Comparison of ENCODE assay signal across 37 mouse cellular contexts in genomic region chr2:113236993-113237392, GRCm38 (mm10). TPM values are rescaled to one million over a fixed set of nuclear protein-coding genes. Genes with fewer than 3 reads are reported as not detected.
"Had no signal": no experiment of that assay in that cellular context is flagged by ENCODE, and none has a peak within 500 bp of the region (broad histone marks: within the 10 kb centered on the region; RNA-seq: fewer than 3 reads in every experiment).

No protein-coding gene starts in this region.

- H3K4me2 ChIP-seq: heart, embryonic 11.5 days; heart, embryonic 13.5 days; heart, embryonic 15.5 days; hindbrain, embryonic 13.5 days; hindbrain, embryonic 15.5 days; kidney, embryonic 15.5 days; limb, embryonic 13.5 days; limb, embryonic 15.5 days; liver, embryonic 12.5 days had no signal

- H3K27ac ChIP-seq: heart, adult 2 months; heart, embryonic 13.5 days; heart, embryonic 15.5 days; hindbrain, embryonic 13.5 days; hindbrain, embryonic 15.5 days; hindbrain, postnatal 0 days; kidney, embryonic 15.5 days; kidney, postnatal 0 days; layer of hippocampus, adult 2 months; limb, embryonic 13.5 days; limb, embryonic 15.5 days; liver, embryonic 12.5 days; liver, embryonic 14.5 days had no signal

- DNase-seq: gastrocnemius, postnatal 14 days; gastrocnemius, postnatal 36 days; heart, adult 2 months; heart, postnatal 14 days; heart, postnatal 36 days; kidney, adult 11 months; kidney, adult 2 months; kidney, adult 9 months; kidney, postnatal 25 days; kidney, postnatal 4 days; left cerebral cortex, postnatal 4 days had no signal

- ATAC-seq: hindbrain, postnatal 0 days; intestine, embryonic 16.5 days; liver, embryonic 12.5 days had no signal

- H3K4me3 ChIP-seq: heart, adult 2 months; heart, embryonic 13.5 days; heart, embryonic 15.5 days; hindbrain, embryonic 13.5 days; hindbrain, embryonic 15.5 days; kidney, embryonic 15.5 days; layer of hippocampus, adult 2 months; limb, embryonic 13.5 days; limb, embryonic 15.5 days; liver, embryonic 12.5 days had no signal

- H3K9ac ChIP-seq: heart, embryonic 13.5 days; heart, embryonic 15.5 days; hindbrain, embryonic 13.5 days; hindbrain, embryonic 15.5 days; kidney, embryonic 15.5 days; limb, embryonic 13.5 days; limb, embryonic 15.5 days; liver, embryonic 12.5 days; liver, embryonic 14.5 days had no signal

- H3K4me1 ChIP-seq: heart, embryonic 13.5 days; heart, embryonic 15.5 days; hindbrain, embryonic 13.5 days; hindbrain, embryonic 15.5 days; kidney, embryonic 15.5 days; limb, embryonic 13.5 days; limb, embryonic 15.5 days; liver, embryonic 12.5 days had no signal

- H3K27me3 ChIP-seq: heart, embryonic 13.5 days; heart, embryonic 15.5 days; hindbrain, embryonic 13.5 days; kidney, embryonic 15.5 days; limb, embryonic 15.5 days; liver, embryonic 12.5 days had no signal

- H3K36me3 ChIP-seq: heart, embryonic 13.5 days; heart, embryonic 15.5 days; hindbrain, embryonic 13.5 days; hindbrain, embryonic 15.5 days; kidney, embryonic 15.5 days; limb, embryonic 13.5 days; limb, embryonic 15.5 days; liver, embryonic 12.5 days had no signal

- H3K9me3 ChIP-seq: heart, embryonic 13.5 days; heart, embryonic 15.5 days; hindbrain, embryonic 13.5 days; hindbrain, embryonic 15.5 days; kidney, embryonic 15.5 days; limb, embryonic 13.5 days; limb, embryonic 15.5 days; liver, embryonic 12.5 days had no signal

RNA-seq across cellular contexts. Expression of gene Ryr3, which starts 20.1 kb away (rescaled TPM):
- total RNA-seq: hematopoietic stem cell, adult 5-6 weeks had no signal
- polyA plus RNA-seq: liver, adult 2 months had no signal

RNA-seq across cellular contexts. Expression of gene Tmco5b, which starts 48.5 kb away (rescaled TPM):
- total RNA-seq: gastrocnemius, adult 18-20 months; gastrocnemius, adult 8-10 months; gastrocnemius, postnatal 14 days; gastrocnemius, postnatal 36 days; heart, adult 2 months; heart, postnatal 14 days; heart, postnatal 36 days; hematopoietic stem cell, adult 5-6 weeks; hindbrain, postnatal 0 days; layer of hippocampus, adult 2 months; left cerebral cortex, adult 8-10 months; left cerebral cortex, postnatal 25 days; liver, adult 2 months had no signal
- polyA plus RNA-seq: gonadal fat pad, adult 2 months; heart, adult 2 months; heart, embryonic 11.5 days; heart, embryonic 13.5 days; heart, embryonic 15.5 days; heart, postnatal 0 days; hindbrain, embryonic 11.5 days; hindbrain, embryonic 13.5 days; hindbrain, embryonic 15.5 days; hindbrain, postnatal 0 days; intestine, embryonic 14.5 days; intestine, embryonic 16.5 days; kidney, adult 2 months; kidney, embryonic 15.5 days; kidney, postnatal 0 days; limb, embryonic 11.5 days; limb, embryonic 13.5 days; limb, embryonic 15.5 days; liver, adult 2 months; liver, embryonic 12.5 days; liver, embryonic 14.5 days; liver, embryonic 16.5 days had no signal
